Mouse (Mus musculus): ENCODE measurements around the gene Lzts2.

Lzts2 gene

DNA sequence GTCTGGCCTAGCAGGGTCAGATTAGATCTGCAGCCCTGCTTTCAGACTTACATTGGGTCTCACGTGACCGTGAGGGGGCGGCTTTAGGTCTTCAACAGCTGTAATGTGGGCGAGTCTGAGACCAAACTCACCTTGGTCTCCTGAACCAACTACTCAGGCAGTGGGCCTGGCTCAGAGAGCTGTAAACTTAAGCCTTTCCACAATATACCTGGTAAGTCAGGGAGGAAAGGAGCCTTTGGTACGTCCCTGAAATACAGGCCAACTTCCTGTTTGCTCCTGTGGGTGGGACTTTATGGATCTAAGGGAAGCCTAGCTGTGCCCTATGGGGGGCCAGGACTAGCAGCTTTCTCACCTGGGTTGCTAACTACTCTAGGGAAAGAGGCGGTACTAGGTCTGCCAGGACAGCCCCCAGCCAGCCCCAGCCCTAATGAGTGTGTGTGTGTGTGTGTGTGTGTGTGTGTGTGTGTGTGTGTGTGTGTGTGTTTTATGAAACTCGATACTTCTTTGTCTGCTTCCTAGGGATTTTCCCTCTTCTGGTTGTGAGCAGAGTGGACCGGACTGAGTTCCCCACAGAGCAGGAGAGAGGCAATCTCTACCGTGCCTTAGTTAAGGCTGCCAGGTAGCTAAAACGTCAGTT lies at the start of gene Lzts2:
Gene Lzts2, plus strand, starts transcription at position 80 of the 637 bp plus-strand sequence.
- no peak for DNase-seq (ENCODE audit: low spot score)

DNA sequence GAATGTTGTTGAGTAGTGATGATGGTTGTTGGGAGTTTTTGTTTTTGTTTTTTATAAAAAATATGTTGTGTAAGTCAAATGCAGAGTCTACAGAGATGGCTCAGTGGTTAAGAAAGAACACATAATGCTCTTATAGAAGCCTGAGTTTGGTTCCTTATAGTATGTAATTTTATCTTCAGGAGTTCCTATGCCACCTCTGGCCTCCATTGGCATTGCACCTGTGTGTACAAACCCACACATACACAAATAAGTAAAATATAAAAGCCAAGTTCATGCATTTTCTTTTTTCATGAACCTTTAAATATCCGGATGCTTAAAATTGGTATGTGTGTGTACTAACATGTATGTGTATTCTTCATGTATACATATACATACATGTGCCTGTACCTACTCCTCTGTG lies 48.2 kb upstream of the Lzts2 start:
- no peak for DNase-seq (ENCODE audit: low spot score)

DNA sequence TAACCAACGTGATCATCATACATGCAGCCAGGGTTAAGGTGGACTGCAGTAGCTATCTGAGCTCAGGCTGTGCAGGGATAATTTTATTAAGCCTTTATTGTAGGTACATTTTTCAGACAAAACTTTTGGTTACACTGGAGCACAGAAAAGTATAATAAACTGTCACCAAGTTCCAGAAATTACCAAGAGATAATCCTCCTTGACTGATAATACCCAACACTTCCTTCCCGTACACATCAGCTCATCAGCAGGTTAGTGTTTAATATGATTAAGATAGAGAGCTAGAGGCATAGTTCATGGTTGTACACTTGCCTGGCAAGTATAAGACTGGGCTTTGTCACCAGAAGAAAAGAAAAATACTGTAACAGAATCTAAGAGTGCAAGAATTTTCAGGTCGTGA lies 45.9 kb upstream of the Lzts2 start:
- no peak for DNase-seq (ENCODE audit: low spot score)

DNA sequence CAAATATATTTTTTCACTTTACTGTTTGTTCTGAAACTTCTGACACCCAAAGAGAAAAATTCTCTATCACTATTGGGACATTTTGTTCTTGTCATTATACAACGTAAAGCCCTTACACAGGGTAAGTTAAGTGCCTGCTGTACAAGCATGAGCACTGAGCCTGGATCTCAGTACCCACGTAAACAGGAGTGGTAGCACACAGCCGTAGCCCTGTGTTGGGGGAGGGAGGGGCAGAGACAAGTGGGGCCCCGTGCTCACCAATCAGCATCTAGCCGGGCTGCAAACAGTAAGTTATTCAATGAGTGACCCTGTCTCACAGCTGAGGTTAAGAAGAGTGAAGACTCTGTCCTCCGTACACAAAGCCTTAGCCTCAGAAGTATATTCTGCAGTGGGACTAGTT lies 37.6 kb upstream of the Lzts2 start:
- DNase-seq (ENCODE audit: low spot score): no peak

DNA sequence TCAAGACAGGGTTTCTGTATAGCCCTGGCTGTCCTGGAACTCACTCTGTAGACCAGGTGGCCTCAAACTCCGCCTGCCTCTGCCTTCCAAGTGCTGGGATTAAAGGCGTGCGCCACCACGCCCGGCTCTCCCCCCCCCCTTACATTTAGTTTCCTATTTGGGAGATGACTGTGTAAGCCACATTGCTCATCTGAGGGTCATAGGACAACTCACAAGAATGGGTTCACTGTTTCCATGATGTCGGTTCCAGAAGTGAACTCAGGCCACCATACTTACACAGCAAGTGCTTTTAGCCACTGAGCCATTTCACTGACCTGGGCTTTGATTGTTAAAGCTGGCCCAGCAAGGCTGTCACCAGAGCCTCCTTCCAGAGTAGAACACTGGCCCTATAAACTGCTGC lies 37.1 kb upstream of the Lzts2 start:
- no peak for DNase-seq (ENCODE audit: low spot score)

DNA sequence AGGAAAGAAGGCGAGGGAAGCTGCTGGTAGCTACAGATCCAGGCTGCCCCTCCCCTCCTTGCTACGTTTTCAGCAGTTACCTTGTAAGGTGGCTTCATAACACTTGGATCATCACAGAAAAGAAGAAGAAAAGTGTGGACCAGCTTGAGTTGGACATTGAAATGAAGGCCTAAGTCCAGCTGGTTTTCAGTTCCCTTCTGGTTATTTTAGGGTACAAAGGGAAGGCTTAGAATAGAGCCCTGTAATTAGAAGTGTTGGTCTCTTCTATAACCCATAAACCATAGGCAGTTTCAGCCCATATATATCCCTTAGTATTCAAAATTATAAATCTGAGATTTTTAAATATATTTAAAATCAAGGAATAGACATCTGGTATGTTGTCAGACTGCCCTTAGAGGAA lies 33.4 kb upstream of the Lzts2 start:
- no peak for DNase-seq (ENCODE audit: low spot score)

DNA sequence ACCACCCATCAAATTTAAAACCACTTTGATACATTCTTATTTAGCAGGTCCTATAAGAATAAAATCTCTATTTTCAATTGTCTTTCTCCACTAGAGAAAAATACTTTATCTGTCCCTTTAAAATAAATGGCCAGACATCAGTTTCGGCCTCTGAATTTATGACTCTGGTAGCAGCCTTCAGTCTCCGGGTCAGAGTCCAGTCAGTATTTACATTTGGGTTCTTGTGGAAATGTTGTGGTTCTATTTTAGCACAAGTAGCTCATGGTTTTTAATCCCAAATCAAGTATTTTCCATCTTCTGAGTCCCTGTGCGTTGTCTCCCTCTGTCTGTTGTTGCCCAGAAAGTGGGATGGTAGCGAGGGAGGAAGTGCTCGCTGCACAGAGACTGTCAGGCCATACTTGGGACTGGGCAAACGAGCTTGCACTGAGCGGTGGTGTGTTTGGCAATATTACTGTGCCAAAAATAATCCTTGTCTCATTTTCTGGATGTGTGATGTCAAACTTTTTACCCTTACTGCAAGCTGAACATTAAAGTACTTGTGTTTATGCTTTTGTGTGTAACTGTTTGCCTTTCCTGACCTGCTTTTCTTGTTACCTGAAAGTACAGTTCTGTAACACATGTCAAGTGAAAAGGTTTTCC lies 31.6 kb upstream of the Lzts2 start:
- no peak for DNase-seq (ENCODE audit: low spot score)

DNA sequence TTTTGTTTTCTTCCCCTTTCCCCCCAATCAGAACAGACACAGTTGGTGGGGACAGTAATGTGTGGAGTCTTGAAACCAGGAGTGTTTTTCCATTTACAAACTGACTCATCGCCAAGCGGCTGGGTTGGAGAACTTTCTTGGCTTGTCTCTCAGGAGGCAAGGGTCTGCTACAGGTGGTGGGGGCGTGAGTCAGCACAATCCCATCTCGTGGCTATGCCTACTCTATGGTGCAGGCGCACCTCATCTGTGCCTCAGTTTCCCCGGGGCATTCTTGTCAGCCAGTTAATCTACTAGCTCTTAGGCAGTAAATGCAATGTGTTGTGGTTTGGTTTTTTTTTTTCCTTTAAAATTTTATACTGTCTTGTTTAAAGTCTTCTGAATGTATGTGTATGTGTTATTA lies 30.8 kb upstream of the Lzts2 start:
- no peak for DNase-seq (ENCODE audit: low spot score)

DNA sequence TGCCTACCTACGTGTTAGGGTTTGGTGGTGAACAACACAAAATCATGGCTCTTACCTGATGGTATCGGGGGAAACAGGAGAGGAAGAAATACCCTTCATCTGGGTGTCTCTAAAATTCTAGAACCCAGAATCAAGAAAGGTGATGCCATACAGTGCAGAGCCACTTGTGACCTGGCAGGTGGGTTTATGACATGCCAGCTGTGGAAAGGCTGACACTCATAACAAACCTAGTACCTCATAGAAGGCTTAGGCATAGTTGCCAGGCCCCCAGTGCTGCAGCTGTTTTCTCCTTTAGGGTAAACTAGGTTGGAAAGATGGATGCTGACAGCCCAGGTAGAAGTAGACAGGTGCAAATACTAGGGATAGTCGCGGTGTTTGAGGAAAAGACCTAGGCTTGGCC lies 29.8 kb upstream of the Lzts2 start:
- no peak for DNase-seq (ENCODE audit: low spot score)

DNA sequence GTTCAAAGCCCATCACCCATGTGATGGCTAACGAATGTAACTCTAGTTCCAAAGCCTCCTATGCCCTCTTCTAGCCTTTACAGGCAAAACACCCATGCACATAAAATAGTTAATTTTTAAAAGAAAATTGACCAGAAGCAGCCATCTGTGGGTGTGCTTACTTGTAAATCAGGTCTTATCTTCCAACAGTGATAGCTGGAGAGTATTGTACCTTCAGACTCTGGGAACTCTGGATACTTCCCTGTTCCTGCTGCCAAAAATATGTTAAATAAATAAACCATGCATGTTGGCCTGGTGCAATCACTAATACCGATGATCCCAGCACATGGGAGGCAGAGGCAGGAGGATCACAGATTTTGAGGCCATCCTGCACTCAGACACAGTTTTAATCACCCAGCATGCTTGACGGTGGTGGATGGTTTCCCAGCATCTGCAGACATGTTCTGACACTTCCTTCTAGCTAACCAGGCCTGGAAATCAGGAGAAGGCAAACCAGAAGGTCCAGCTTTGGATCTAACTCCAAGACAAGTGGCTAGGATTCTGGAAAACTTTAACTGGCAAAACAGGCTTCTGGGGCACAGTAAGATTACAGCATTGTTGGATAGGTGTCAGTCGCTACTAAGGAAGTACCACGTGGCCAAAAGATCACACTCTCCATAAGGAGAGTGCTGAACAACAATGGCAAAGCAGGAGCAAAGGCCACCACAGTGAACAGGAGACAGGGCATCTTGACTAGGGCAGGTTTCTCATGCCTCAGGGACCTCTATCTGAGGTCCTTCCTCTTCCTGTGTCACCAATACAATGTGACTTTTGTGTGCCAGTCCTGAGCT lies 28.8 kb upstream of the Lzts2 start:
- no peak for DNase-seq (ENCODE audit: low spot score)

DNA sequence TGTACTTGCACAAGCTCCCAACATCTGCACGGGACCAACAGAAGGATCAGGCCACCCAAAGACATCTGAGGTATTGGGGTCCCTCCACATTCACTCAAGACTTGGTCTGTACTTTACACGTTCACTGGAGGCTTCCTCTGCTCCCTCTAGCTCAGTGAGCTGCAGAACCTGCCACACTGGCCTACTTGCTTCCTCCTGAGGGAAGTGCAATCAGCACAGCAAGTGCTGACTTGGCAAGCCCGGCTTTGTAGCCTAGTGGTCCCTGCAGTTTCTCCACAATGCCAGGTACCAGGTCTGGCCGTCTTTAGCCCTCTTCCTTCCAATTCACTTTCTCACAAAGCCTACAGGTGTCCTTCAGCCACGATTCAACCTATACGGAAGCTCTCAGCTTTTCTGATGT lies 27.2 kb upstream of the Lzts2 start:
- DNase-seq (ENCODE audit: low spot score): no peak

DNA sequence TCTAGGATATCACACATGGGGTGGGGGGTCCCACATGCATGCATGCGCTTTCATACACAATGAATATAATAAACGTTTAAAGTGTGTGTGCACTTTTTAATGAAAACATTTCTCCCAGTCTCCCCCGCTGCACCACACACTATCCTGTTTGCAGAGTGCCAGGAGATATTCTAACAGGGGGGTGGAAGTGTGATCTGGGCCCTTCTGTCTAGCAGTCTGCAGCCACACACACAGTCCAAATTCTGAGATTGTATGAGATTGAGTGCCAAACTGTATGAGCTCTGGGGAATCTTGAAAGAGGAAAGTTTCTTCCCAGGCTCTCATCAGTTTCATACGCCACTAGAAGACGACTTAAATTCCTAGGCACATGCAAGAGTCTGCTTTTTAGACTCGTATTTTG lies 26.4 kb upstream of the Lzts2 start:
- DNase-seq (ENCODE audit: low spot score): no peak

DNA sequence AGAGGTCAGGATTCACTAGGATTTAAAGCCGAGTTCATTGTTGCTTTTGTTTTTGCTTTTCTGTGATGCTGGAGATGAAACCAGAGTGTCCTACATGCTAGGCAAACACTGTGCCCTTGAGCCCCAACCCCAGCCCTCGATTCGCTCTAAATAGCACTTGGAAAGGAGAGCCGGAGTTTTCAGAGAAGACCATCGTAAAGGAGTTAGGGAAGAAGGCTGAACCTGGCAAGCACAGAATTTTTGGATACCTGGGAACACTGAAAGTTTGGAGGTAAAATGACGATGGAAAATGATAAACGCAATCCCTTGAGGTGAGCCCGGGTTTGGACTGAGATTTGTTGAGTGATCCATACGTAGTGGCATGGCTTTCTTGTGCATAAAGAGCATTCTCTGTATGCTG lies 25.9 kb upstream of the Lzts2 start:
- DNase-seq (ENCODE audit: low spot score): no peak

DNA sequence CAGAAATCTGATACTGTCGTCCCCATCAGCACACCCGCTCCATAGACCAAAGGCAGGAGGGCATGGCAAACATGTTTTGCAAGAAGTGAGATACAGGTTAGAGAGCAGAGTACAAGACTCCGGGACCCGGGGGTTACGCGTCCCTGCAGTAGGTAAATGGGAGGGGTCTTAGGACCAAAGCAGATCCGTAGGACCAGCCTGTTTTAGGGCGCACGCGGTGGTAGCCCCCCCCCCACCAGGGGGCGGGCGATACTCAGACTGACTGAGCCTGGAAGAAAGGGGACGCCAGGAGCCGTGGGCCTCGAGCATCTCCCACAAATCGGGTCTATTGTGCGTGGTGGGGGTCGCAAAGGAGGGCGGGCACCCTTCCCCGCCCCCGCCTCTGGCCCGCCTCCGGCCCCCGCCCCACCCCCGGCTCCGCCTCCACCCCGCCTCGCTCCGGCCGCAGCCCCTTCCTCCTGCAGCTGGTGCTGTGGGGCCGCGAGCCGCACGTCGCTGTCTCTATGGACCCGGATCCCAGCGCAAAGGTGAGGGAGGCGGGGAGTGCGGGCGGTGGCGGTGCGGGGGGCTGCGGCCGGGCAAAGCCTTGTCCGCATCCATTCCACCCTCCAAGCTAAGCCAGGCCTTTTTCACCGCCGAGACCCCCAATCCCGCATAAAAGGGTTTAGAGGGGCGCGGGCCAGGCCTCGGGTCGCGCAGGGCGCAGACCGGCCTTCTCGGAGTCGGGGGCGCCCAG lies 25.2 kb upstream of the Lzts2 start, which contains the start of gene Sema4g:
Gene Sema4g, plus strand, starts transcription at position 271 of the 736 bp plus-strand sequence.
- no peak for DNase-seq (ENCODE audit: low spot score)

DNA sequence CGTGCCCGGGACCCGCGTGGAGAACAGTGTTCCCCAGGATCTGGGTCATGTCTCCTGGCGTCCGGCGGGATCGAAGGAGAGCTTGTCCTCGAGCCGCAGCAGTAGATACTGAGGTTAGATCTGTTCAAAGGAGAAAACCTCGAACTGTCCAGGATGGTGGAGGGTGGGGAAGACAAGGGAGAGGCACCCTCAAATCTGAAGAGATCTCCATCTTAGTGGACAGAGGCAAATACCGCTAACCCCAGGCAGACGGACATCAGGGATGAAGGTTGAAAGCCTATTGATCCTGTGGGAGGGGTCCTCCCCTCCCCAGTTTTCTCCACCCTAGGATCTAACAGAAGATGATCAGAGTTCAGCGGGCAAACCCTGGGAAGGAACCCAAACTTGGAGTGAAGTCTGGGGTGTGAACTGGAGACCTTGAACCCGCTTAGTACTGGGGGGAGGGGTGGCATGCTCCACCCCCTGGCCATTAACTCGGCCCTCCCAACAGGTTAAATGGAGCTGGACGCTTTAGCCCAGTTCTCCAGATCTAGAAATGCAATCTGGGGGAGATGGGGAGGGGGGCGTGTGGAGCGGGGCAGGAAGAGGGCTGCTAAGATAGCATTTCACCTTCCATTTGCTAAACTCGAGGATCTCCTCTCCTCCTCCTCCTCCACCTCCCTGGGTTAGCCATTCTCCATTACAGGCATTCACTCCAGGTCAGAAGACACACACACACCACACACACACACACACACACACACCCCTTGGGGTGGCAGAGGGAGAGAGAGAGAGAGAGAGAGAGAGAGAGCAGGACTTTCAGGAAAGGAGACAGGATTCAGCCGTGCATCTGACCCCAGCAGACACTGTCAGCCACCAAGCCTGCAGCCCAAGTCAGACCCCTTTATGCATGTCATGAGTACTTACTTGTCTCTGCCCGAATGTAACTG lies 24.4 kb upstream of the Lzts2 start:
- DNase-seq (ENCODE audit: low spot score): no peak

DNA sequence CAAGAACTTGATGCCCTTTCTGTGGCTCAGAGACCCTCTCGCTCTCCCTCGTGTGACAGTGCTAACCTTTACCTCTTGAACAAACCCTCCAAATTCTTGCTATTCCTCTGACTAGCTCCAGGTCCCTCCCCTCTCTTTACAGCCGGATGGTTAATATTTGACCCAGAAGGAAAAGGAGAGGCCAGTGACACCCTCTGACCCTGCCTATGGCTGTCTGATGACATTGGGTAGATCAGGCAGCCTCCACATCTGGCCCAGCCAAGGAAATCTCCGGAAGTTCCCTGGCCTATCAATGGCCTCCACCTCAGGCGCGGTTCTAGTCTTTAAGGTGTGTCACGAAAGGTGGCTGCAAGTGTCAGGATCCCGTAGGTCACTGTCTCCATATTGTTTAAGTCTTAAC lies 23.2 kb upstream of the Lzts2 start:
- DNase-seq (ENCODE audit: low spot score): no peak

DNA sequence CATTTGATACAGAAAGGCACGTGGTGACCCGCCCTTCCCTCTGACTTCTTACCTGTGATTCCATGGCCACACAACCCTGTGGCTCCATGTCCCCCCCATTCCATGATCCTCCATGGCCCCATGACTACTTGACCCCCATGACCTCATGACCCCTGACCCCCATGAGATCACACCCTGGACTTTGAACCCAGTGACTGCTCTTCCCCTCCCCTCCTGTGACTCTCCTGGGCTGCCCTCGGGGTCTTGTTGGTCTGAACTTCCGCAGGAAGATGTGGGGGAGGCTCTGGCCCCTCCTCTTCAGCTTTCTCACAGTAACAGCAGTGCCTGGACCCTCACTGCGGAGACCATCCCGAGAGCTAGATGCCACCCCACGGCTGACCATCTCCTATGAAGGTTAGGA lies 22.0 kb upstream of the Lzts2 start:
- no peak for DNase-seq (ENCODE audit: low spot score)

DNA sequence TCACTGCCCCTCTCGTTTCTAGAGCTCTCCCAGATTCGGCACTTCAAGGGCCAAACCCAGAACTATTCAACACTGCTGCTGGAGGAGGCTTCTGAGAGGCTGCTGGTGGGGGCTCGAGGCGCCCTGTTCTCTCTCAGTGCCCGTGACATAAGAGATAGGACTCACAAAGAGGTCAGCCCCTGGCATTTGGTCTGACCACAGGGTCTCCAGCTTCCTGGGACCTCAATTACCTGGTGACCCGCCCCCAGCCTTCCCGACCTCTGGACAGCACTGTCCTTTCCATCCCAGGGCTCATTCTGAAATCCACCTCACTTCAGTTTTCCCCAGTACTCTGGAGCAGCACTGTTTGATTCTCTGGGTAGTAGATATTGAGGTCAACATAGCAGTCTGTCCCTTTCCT lies 21.5 kb upstream of the Lzts2 start:
- no peak for DNase-seq (ENCODE audit: low spot score)

DNA sequence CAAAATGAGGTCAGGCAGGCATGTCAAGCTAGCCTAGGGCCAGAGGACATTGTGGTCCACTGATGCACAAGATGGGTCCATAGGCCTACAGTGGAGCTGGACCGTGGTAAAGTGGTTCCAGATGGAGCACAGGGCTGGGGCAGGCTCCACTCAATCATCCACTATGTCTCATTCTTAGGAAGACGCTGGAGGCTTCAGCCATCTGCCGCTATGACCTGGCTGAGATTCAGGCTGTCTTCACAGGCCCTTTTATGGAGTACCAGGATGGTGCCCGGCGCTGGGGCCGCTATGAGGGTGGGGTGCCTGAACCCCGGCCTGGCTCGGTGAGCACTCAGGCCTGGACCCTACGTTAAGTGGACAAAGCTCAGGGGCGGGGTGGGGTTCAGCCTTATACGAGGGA lies 16.4 kb upstream of the Lzts2 start:
- no peak for DNase-seq (ENCODE audit: low spot score)

DNA sequence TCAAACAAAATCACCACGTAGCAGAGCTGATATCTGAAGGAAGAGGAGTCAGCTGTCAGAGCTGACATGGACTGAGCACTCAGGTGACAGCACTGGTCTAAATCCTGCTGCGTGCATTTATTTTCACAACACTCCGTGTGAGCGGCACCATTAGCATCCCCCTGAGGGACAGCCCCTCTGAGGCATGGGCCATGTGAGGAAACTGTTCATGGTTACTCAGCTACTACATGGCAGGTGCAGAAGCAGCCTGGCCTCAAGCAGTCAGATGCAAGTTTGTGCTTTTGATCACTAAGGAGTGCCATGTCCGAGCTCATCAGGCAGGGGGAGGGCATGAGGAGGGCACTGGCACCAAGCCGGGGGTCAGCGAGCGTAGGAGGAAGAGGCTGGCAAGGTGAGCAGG lies 14.6 kb upstream of the Lzts2 start:
- no peak for DNase-seq (ENCODE audit: low spot score)

DNA sequence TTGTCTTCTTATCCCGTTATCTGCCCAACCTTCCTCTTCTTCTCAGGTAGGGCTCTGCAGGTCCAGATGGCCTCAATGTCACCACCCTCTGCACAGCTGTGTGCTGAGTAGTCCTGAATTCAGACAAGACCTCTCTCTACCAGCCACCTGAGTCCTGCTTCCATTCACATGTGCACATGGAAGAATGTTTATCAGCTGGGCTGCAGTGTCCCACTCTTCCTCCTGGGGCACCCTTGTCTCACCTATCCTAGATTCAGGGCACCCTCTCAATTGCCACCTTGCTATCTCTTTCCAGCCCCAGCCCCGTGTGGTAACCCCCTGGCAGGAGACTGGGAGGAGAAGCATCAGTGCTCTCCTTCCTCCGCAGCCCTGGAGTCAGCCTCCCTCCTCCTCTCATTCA lies 11.9 kb upstream of the Lzts2 start:
- DNase-seq (ENCODE audit: low spot score): no peak

Measured in c-Kit-positive CD71-positive TER-119-positive erythroid progenitor cells, embryonic 14.5 days (primary cell).